Mouse (Mus musculus): ENCODE data around the gene Rftn1. TPM values are rescaled to one million over a fixed set of nuclear protein-coding genes. Genes with fewer than 3 reads are reported as not detected.

Gene Rftn1
- total RNA-seq, 2 experiments from 2014 or later = 11.4 to 16.9 TPM

- no peak overlapping the region for H3K4me3 ChIP-seq
- H3K27ac ChIP-seq = no peak overlapping the region
- no peak for TF ChIP-seq CTCF (IDR thresholded peaks at IDR 0.05)
- no peak for DNase-seq
- intact Hi-C loops (cut with DNase I) = no loop called here
Observed at GRCm38 (mm10) chr17:50114659-50115058, 75.8 kb downstream of the Rftn1 start.

GRCm38 (mm10) chr17:50110650-50111415, 79.6 kb downstream of the Rftn1 start:
- Histone ChIP-seq H3K4me3 (peak overlapping the region; percentile 6; the same call in 1 of the 2 replicates), H3K27ac (peak overlapping the region; percentile 78)
- TF ChIP-seq CTCF (IDR thresholded peaks at IDR 0.05) = no peak
- DNase-seq = no peak
- intact Hi-C loops (cut with DNase I) = no loop called here

GRCm38 (mm10) chr17:50106811-50107210, 83.7 kb downstream of the Rftn1 start:
- intact Hi-C loops (cut with DNase I) = no loop called here
- TF ChIP-seq CTCF (IDR thresholded peaks at IDR 0.05) = no peak
- H3K27ac ChIP-seq = no peak overlapping the region
- H3K4me3 ChIP-seq = no peak overlapping the region
- DNase-seq = no peak

- TF ChIP-seq CTCF (IDR thresholded peaks at IDR 0.05) = no peak
- intact Hi-C loops (cut with DNase I) = no loop called here
- peak overlapping the region; percentile 16 for H3K27ac ChIP-seq
- peak; percentile 60 for DNase-seq
- H3K4me3 ChIP-seq = no peak overlapping the region
Observed at GRCm38 (mm10) chr17:50104131-50104530, 86.3 kb downstream of the Rftn1 start.

- DNase-seq = peak; percentile 54
Observed at GRCm38 (mm10) chr17:50101416-50101815, 89.1 kb downstream of the Rftn1 start.

GRCm38 (mm10) chr17:50100070-50100469, 90.4 kb downstream of the Rftn1 start:
- TF ChIP-seq CTCF (IDR thresholded peaks at IDR 0.05) = no peak
- no peak overlapping the region for H3K4me3 ChIP-seq
- intact Hi-C loops (cut with DNase I) = no loop called here
- peak overlapping the region; percentile 2; the same call in 1 of the 2 replicates for H3K27ac ChIP-seq
- no peak for DNase-seq

More at GRCm38 (mm10) chr17:50101416-50101815, 89.1 kb downstream of the Rftn1 start:
- intact Hi-C loops (cut with DNase I) = no loop called here
- no peak overlapping the region for H3K4me3 ChIP-seq
- TF ChIP-seq CTCF (IDR thresholded peaks at IDR 0.05) = no peak
- peak overlapping the region; percentile 49; the same call in 1 of the 2 replicates for H3K27ac ChIP-seq

GRCm38 (mm10) chr17:50099378-50099777, 91.1 kb downstream of the Rftn1 start:
- no peak for DNase-seq
- Histone ChIP-seq H3K4me3 (no peak overlapping the region), H3K27ac (peak overlapping the region; percentile 2; the same call in 1 of the 2 replicates)
- intact Hi-C loops (cut with DNase I) = no loop called here
- TF ChIP-seq CTCF (IDR thresholded peaks at IDR 0.05) = no peak

- intact Hi-C loops (cut with DNase I) = no loop called here
- H3K4me3 ChIP-seq = no peak overlapping the region
- no peak for DNase-seq
- H3K27ac ChIP-seq = no peak overlapping the region
- TF ChIP-seq CTCF (IDR thresholded peaks at IDR 0.05) = no peak
Observed at GRCm38 (mm10) chr17:50098297-50098696, 92.2 kb downstream of the Rftn1 start.

GRCm38 (mm10) chr17:50097831-50098230, 92.6 kb downstream of the Rftn1 start:
- TF ChIP-seq CTCF (IDR thresholded peaks at IDR 0.05) = no peak
- intact Hi-C loops (cut with DNase I) = no loop called here
- no peak overlapping the region for H3K27ac ChIP-seq
- no peak overlapping the region for H3K4me3 ChIP-seq
- no peak for DNase-seq

- no peak for TF ChIP-seq CTCF (IDR thresholded peaks at IDR 0.05)
- DNase-seq = no peak
- Histone ChIP-seq H3K27ac (no peak overlapping the region), H3K4me3 (no peak overlapping the region)
- intact Hi-C loops (cut with DNase I) = no loop called here
Observed at GRCm38 (mm10) chr17:50096305-50096704, 94.2 kb downstream of the Rftn1 start.

- intact Hi-C loops (cut with DNase I) = no loop called here
- H3K27ac ChIP-seq = no peak overlapping the region
- no peak overlapping the region for H3K4me3 ChIP-seq
- DNase-seq = no peak
- no peak for TF ChIP-seq CTCF (IDR thresholded peaks at IDR 0.05)
Observed at GRCm38 (mm10) chr17:50094596-50094995, 95.9 kb downstream of the Rftn1 start.

- intact Hi-C loops (cut with DNase I) = no loop called here
- H3K27ac ChIP-seq = no peak overlapping the region
- no peak overlapping the region for H3K4me3 ChIP-seq
- TF ChIP-seq CTCF (IDR thresholded peaks at IDR 0.05) = no peak
- DNase-seq = no peak
Observed at GRCm38 (mm10) chr17:50094077-50094476, 96.4 kb downstream of the Rftn1 start.

- intact Hi-C loops (cut with DNase I) = no loop called here
- H3K4me3 ChIP-seq = no peak overlapping the region
- no peak for TF ChIP-seq CTCF (IDR thresholded peaks at IDR 0.05)
- no peak for DNase-seq
- peak overlapping the region; percentile 76 for H3K27ac ChIP-seq
Observed at GRCm38 (mm10) chr17:50093356-50093755, 97.1 kb downstream of the Rftn1 start.

- intact Hi-C loops (cut with DNase I) = no loop called here
- no peak for DNase-seq
- Histone ChIP-seq H3K27ac (peak overlapping the region; percentile 76), H3K4me3 (no peak overlapping the region)
- TF ChIP-seq CTCF (IDR thresholded peaks at IDR 0.05) = no peak
Observed at GRCm38 (mm10) chr17:50092848-50093247, 97.6 kb downstream of the Rftn1 start.
